Mouse (Mus musculus) fibroblast of lung, adult 2 months (primary cell): Measurements from ENCODE around the gene Wdfy3.

ENCODE experiments used
- DNase-seq: peaks from one replicate; pipeline ENCODE4 v3.0.0-alpha.2; 2011; ENCODE audit warnings: low read depth

Wdfy3 gene

GRCm38 (mm10) chr5:101833875-101834274 lies 235.8 kb downstream of the Wdfy3 start:
- DNase-seq: no peak

GRCm38 (mm10) chr5:101832991-101833390 lies 236.7 kb downstream of the Wdfy3 start:
- DNase-seq: no peak

- DNase-seq: no peak
These were observed 237.7 kb downstream of the Wdfy3 start for GRCm38 (mm10) chr5:101832042-101832441.

GRCm38 (mm10) chr5:101830180-101830579 lies 239.5 kb downstream of the Wdfy3 start:
- no peak for DNase-seq

- no peak for DNase-seq
These were observed 240.8 kb downstream of the Wdfy3 start for GRCm38 (mm10) chr5:101828932-101829331.

- DNase-seq: no peak
These were observed 242.2 kb downstream of the Wdfy3 start for GRCm38 (mm10) chr5:101827477-101827876.

- DNase-seq: peak; percentile 25
These were observed 243.2 kb downstream of the Wdfy3 start for GRCm38 (mm10) chr5:101826531-101826970.

- peak; percentile 24 for DNase-seq
These were observed 244.4 kb downstream of the Wdfy3 start for GRCm38 (mm10) chr5:101825111-101825911.

GRCm38 (mm10) chr5:101822311-101822670 lies 247.4 kb downstream of the Wdfy3 start:
- DNase-seq: no peak

- no peak for DNase-seq
These were observed 248.0 kb downstream of the Wdfy3 start for GRCm38 (mm10) chr5:101821491-101822310.

GRCm38 (mm10) chr5:101821052-101821451 lies 248.7 kb downstream of the Wdfy3 start:
- no peak for DNase-seq

GRCm38 (mm10) chr5:101819844-101820243 lies 249.9 kb downstream of the Wdfy3 start:
- no peak for DNase-seq

- DNase-seq: no peak
These were observed 250.5 kb downstream of the Wdfy3 start for GRCm38 (mm10) chr5:101819216-101819615.

- no peak for DNase-seq
These were observed 252.9 kb downstream of the Wdfy3 start for GRCm38 (mm10) chr5:101816822-101817221.

GRCm38 (mm10) chr5:101811296-101812169 lies 258.2 kb downstream of the Wdfy3 start:
- no peak for DNase-seq

- DNase-seq: no peak
These were observed 267.2 kb downstream of the Wdfy3 start for GRCm38 (mm10) chr5:101802358-101803022.

- no peak for DNase-seq
These were observed 267.8 kb downstream of the Wdfy3 start for GRCm38 (mm10) chr5:101801891-101802290.

- DNase-seq: no peak
These were observed 277.1 kb downstream of the Wdfy3 start for GRCm38 (mm10) chr5:101792665-101793064.

- no peak for DNase-seq
These were observed 279.2 kb downstream of the Wdfy3 start for GRCm38 (mm10) chr5:101790560-101790959.

- DNase-seq: no peak
These were observed 280.0 kb downstream of the Wdfy3 start for GRCm38 (mm10) chr5:101789770-101790169.

GRCm38 (mm10) chr5:101785921-101786614 lies 283.7 kb downstream of the Wdfy3 start:
- DNase-seq: no peak
